Mouse (Mus musculus) hindbrain, embryonic 12.5 days (tissue): Measurements from ENCODE around the gene Atxn7l2. TPM values are rescaled to one million over a fixed set of nuclear protein-coding genes. Genes with fewer than 3 reads are reported as not detected.

ENCODE experiments used
- ATAC-seq: fragments of 200-750 bp; cut with Nextera tagmentation; 2 replicates; pipeline ENCODE4 v1.8.0; 2017; ENCODE audit warnings: moderate TSS enrichment; ENCODE audit not compliant: low FRiP score
- H3K27ac ChIP-seq: fragments of 300-500 bp; sonication (generic); 2 replicates; pipeline ENCODE4 v1.5.1; 2016; ENCODE audit warnings: mild to moderate bottlenecking
- H3K27me3 ChIP-seq: fragments of 300-500 bp; sonication (generic); 2 replicates; pipeline ENCODE4 v1.6.1; 2016; ENCODE audit warnings: mild to moderate bottlenecking
- H3K36me3 ChIP-seq: fragments of 300-500 bp; sonication (generic); 2 replicates; pipeline ENCODE4 v1.6.1; 2016; ENCODE audit warnings: mild to moderate bottlenecking
- H3K4me1 ChIP-seq: fragments of 300-500 bp; sonication (generic); 2 replicates; pipeline ENCODE4 v1.6.1; 2016
- H3K4me2 ChIP-seq: fragments of 300-500 bp; sonication (generic); replicated peaks from 2 replicates; pipeline ENCODE4 v1.6.1; 2016; ENCODE audit warnings: mild to moderate bottlenecking
- H3K4me3 ChIP-seq: fragments of 300-500 bp; sonication (generic); 2 replicates; pipeline ENCODE4 v1.5.1; 2016; ENCODE audit warnings: mild to moderate bottlenecking
- H3K9ac ChIP-seq: fragments of 300-500 bp; sonication (generic); 2 replicates; pipeline ENCODE4 v1.6.1; 2016; ENCODE audit warnings: mild to moderate bottlenecking, moderate library complexity
- H3K9me3 ChIP-seq: fragments of 300-500 bp; sonication (generic); replicated peaks from 2 replicates; pipeline ENCODE4 v1.6.1; 2016; ENCODE audit warnings: mild to moderate bottlenecking
- WGBS: fragments of 180-500 bp; shearing (Covaris S2); methylation state at CpG from one replicate; pipeline ENCODE4 v1.1.7; 2016; 5-methylcytosine and 5-hydroxymethylcytosine counted together
- polyA plus RNA-seq: library from polyadenylated mRNA; unstranded; fragments of >200 nt; fragmentation: Nextera tagmentation; extraction: Ambion mirVana; gene quantifications from 2 replicates; pipeline ENCODE4 v1.2.1, GENCODE M21; 2016

Gene Atxn7l2
- polyA plus RNA-seq, 1 experiment from 2014 or later: 27.6 TPM

GRCm38 (mm10) chr3:108165532-108166315 lies 45.0 kb downstream of the Atxn7l2 start:
- ATAC-seq: peak; percentile 23
- Histone ChIP-seq H3K36me3 (no peaks in the 10 kb centered on the region), H3K9me3 (no peaks in the 10 kb centered on the region), H3K4me2 (peak overlapping the region; percentile 13), H3K4me3 (no peak overlapping the region), H3K4me1 (peaks cover 47% of the 10 kb centered on the region), H3K9ac (peak overlapping the region; percentile 32; the same call in 1 of the 2 replicates), H3K27ac (peak overlapping the region; percentile 86), H3K27me3 (no peaks in the 10 kb centered on the region)
- WGBS: 17% methylated on average over 10 of the region's 10 CpGs

DNA sequence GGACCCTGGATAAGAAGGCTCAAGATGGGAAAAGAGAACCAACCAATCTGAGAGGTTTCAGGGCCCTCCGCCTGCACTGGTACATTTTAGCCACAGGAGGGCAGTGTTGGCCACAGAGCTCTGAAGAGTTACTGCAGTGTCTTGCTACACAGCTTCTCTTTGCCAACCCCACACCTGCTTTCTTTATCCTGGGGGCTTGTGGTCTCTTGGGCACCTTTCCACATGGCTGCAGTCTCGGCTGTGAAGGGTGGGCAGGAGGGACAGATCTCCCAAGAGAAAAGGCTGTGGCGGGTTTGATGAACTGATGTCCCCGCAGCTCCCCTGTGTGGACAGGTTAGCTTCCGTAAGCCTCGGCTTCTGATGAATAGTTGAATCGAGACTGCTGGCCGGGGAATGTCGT lies 45.9 kb downstream of the Atxn7l2 start:
- WGBS: 18% methylated on average over 9 of the region's 9 CpGs
- Histone ChIP-seq H3K9ac (no peak overlapping the region), H3K4me3 (peak overlapping the region; percentile 11; the same call in 1 of the 2 replicates), H3K27ac (0 out of 2 replicates have a peak overlapping the region, but pooled peaks have one; percentile 86), H3K9me3 (no peaks in the 10 kb centered on the region), H3K36me3 (no peaks in the 10 kb centered on the region), H3K4me1 (peaks cover 47% of the 10 kb centered on the region), H3K4me2 (peak overlapping the region; percentile 39), H3K27me3 (no peaks in the 10 kb centered on the region)
- ATAC-seq: peak; percentile 43

- WGBS: 62% methylated on average over 5 of the region's 5 CpGs
- no peak for ATAC-seq
- Histone ChIP-seq H3K4me1 (peaks cover 43% of the 10 kb centered on the region), H3K4me3 (no peak overlapping the region), H3K4me2 (no peak overlapping the region), H3K9ac (no peak overlapping the region), H3K27me3 (no peaks in the 10 kb centered on the region), H3K9me3 (no peaks in the 10 kb centered on the region), H3K36me3 (no peaks in the 10 kb centered on the region), H3K27ac (no peak overlapping the region)
Observed at GRCm38 (mm10) chr3:108164091-108164490, 46.6 kb downstream of the Atxn7l2 start.

DNA sequence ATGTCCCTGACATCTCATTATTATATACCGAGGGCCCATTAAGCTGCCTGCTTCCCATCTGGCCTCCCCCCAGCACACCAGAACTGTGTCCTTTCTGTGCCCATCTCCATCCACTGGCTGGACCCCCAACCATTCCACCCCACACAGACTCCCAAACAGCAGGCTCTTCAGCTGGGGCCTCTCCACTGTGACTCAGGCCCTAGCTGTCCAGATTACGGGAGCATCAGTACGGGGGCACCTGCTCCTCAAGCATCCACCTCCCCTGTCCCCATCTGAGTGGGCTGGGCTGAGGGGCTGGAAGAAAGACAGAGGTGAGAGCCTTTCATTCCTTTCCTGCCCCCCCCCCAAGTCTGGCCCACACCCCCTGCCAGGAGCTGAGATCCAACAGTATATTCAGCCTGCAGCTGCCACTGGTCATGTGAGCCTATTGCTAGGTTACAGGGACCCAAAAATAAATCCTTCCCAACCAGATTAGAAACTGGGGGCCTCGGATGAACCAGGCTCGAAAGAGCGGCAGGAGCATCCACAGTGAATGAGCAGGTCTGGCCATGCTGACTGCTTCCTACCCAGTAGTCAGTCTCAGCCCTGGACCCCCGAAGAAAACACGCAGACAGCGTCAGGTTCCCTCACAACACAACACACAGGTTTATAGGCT lies 52.2 kb downstream of the Atxn7l2 start:
- peak; percentile 57 for ATAC-seq
- H3K4me2 ChIP-seq: no peak overlapping the region
- H3K9ac ChIP-seq: no peak overlapping the region
- H3K27ac ChIP-seq: peak overlapping the region; percentile 78
- no peaks in the 10 kb centered on the region for H3K36me3 ChIP-seq
- H3K27me3 ChIP-seq: no peaks in the 10 kb centered on the region
- H3K4me1 ChIP-seq: peaks cover 13% of the 10 kb centered on the region
- 58% methylated on average over 9 of the region's 9 CpGs for WGBS
- no peak overlapping the region for H3K4me3 ChIP-seq
- no peaks in the 10 kb centered on the region for H3K9me3 ChIP-seq

DNA sequence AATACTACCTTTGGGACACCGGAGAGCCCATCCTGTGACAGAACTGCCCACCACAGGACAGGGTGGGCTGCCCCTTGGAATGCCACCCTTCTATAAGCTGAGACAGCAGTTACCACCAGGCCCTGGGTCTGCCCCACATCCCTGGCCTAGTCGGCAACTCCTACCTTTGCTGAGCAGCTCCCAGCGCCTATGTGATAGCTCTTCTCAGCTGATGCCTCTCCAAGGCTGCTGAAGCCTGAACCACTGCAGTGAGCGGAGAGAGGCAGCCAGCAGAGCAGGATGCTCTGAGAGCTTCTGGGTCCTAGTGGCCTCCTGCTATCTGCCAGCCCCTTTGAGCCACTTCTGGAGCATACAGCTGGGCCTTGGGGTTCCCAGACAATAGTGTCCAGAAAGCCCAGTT lies 56.1 kb downstream of the Atxn7l2 start, which contains the start of gene Gpr61:
Gene Gpr61, minus strand, starts transcription at position 227 of the 400 bp plus-strand sequence.
- Histone ChIP-seq H3K9me3 (no peaks in the 10 kb centered on the region), H3K36me3 (no peaks in the 10 kb centered on the region), H3K27ac (no peak within 1 kb of the TSS), H3K4me1 (peaks cover 13% of the 10 kb centered on the region), H3K9ac (peak within 1 kb of the TSS; percentile 25; the same call in 1 of the 2 replicates), H3K4me3 (peak within 1 kb of the TSS; percentile 17; the same call in 1 of the 2 replicates), H3K4me2 (peak within 1 kb of the TSS; percentile 32; the same call in 1 of the 2 replicates), H3K27me3 (no peaks in the 10 kb centered on the region)
- 45% methylated on average over 4 of the region's 4 CpGs for WGBS
- ATAC-seq: no peak

- 86% methylated on average over 3 of the region's 3 CpGs for WGBS
- no peak overlapping the region for H3K9ac ChIP-seq
- no peak overlapping the region for H3K4me3 ChIP-seq
- no peak overlapping the region for H3K27ac ChIP-seq
- H3K9me3 ChIP-seq: no peaks in the 10 kb centered on the region
- no peaks in the 10 kb centered on the region for H3K36me3 ChIP-seq
- no peaks in the 10 kb centered on the region for H3K27me3 ChIP-seq
- ATAC-seq: no peak
- no peak overlapping the region for H3K4me2 ChIP-seq
- peaks cover 2% of the 10 kb centered on the region; the same call in 1 of the 2 replicates for H3K4me1 ChIP-seq
Observed at GRCm38 (mm10) chr3:108152290-108152689, 58.4 kb downstream of the Atxn7l2 start.

Other genes with a start within 250 kb of the Atxn7l2 start
- not detected in 2 replicates for gene Gstm3, start 241.7 kb downstream of the Atxn7l2 start, polyA plus RNA-seq
- 23.3 and 23.4 TPM in 2 replicates for gene Gstm2, start 224.5 kb downstream of the Atxn7l2 start, polyA plus RNA-seq
- gene Gstm1, start 193.0 kb downstream of the Atxn7l2 start, polyA plus RNA-seq: 24.1 and 26.8 TPM in 2 replicates
- 12.1 and 12.5 TPM in 2 replicates for gene Gstm4, start 166.0 kb downstream of the Atxn7l2 start, polyA plus RNA-seq
- 46.5 and 50.2 TPM in 2 replicates for gene Ampd2, start 124.3 kb downstream of the Atxn7l2 start, polyA plus RNA-seq
- 0.33 and 0.37 TPM in 2 replicates for gene Gnat2, start 118.1 kb downstream of the Atxn7l2 start, polyA plus RNA-seq
- 193 and 201 TPM in 2 replicates for gene Gnai3, start 64.8 kb downstream of the Atxn7l2 start, polyA plus RNA-seq
- gene Gpr61, start 56.1 kb downstream of the Atxn7l2 start, polyA plus RNA-seq: 0.72 and 1.2 TPM in 2 replicates
- gene Amigo1, start 24.6 kb downstream of the Atxn7l2 start, polyA plus RNA-seq: 10.7 and 13.1 TPM in 2 replicates
- gene Cyb561d1, start 9.7 kb downstream of the Atxn7l2 start, polyA plus RNA-seq: 5.0 and 5.6 TPM in 2 replicates
- gene Sypl2, start 15.7 kb upstream of the Atxn7l2 start, polyA plus RNA-seq: 0.58 and 0.72 TPM in 2 replicates
- 205 and 218 TPM in 2 replicates for gene Psma5, start 46.0 kb upstream of the Atxn7l2 start, polyA plus RNA-seq
- 35.0 TPM in 2 replicates for gene Sort1, start 73.1 kb upstream of the Atxn7l2 start, polyA plus RNA-seq
- not detected in 2 replicates for gene Mybphl, start 154.0 kb upstream of the Atxn7l2 start, polyA plus RNA-seq
- 39.4 and 41.0 TPM in 2 replicates for gene Psrc1, start 172.9 kb upstream of the Atxn7l2 start, polyA plus RNA-seq
- gene Celsr2, start 204.6 kb upstream of the Atxn7l2 start, polyA plus RNA-seq: 63.3 and 75.2 TPM in 2 replicates
- gene Sars, start 234.3 kb upstream of the Atxn7l2 start, polyA plus RNA-seq: 186 and 188 TPM in 2 replicates